Mouse (Mus musculus): Measurements from ENCODE around the gene Runx3. TPM values are rescaled to one million over a fixed set of nuclear protein-coding genes. Genes with fewer than 3 reads are reported as not detected.
A peak's percentile ranks its signal among the peaks of the same experiment; 100 is the strongest.
"Not testable (repeated sequence)": the region's sequence is repeated elsewhere in the genome, so short reads cannot be mapped to it uniquely, and the experiment has no call there.

Gene Runx3
- total and polyA plus RNA-seq, 2 experiments, result under 0.01 to 0.18 TPM

DNA sequence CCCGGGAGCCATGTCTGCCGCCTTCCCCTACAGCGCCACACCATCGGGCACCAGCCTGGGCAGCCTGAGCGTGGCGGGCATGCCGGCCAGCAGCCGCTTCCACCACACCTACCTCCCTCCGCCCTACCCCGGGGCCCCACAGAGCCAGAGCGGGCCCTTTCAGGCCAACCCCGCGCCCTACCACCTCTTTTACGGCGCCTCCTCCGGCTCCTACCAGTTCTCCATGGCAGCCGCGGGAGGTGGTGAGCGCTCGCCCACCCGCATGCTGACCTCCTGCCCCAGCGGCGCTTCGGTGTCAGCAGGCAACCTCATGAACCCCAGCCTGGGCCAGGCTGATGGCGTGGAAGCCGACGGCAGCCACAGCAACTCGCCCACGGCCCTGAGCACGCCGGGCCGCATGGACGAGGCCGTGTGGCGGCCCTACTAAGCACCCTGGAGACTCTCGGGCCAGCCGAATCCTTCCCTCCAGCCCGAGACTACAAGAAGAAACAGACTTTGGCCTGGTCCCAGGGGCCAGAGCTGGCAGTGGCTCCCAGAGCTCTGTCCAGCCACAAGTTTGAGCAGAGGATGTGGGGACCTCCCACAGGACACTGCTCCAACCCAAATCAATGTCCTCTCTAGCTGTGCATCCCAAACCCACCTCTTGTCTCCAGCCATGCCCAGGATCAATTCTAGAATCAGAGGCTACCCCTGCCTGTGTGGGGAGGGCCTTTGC lies 55.1 kb downstream of the Runx3 start:
- H3K27me3 ChIP-seq (ENCODE audit: control insufficient read depth, insufficient read depth, low read length), result peaks cover 11% of the 10 kb centered on the region; the same call in 1 of the 2 replicates
- no peak overlapping the region for H3K27ac ChIP-seq (replicated peaks; ENCODE audit: insufficient read depth, low read depth, low read length)
- WGBS, result 18% methylated on average over 38 of the region's 38 CpGs
- no peaks in the 10 kb centered on the region for H3K36me3 ChIP-seq (ENCODE audit: control insufficient read depth, insufficient read depth, low read length)
- H3K9ac ChIP-seq (ENCODE audit: low read depth, low read length), result no peak overlapping the region
- H3K4me3 ChIP-seq (ENCODE audit: insufficient read depth, low read depth, low read length), result no peak overlapping the region
- TF ChIP-seq POLR2A (IDR thresholded peaks at IDR 0.05; ENCODE audit: extremely low read depth, insufficient read depth, low read length) (no peak), CTCF (IDR thresholded peaks at IDR 0.05; ENCODE audit: low read depth, low read length) (no peak)
- DNase-seq (ENCODE audit: extremely low read depth, low read depth, low spot score), result no peak
- no peaks in the 10 kb centered on the region for H3K4me1 ChIP-seq (ENCODE audit: control insufficient read depth, insufficient read depth, low read length)
- H3K79me2 ChIP-seq (ENCODE audit: control insufficient read depth, insufficient read depth, low read length), result no peaks in the 10 kb centered on the region

DNA sequence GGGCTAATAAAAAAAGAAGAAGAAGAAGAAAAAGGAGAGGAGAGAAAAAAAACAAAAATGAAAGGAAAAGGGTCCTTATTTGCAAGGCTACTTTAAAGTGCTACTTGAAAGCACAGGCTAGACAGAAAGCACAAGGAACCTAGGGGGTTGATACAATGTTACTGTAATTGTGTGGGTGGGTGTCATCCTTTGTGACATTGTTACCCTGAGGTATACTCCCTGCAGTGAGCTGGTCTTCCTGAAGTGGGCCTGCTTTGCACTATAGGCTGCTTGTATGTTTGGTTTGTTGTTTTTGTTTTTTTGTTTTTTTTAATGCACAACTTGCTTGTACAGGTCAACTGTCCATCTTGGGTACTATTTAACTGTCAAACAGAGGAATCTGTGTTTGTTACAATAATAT lies 57.1 kb downstream of the Runx3 start:
- Histone ChIP-seq H3K36me3 (ENCODE audit: control insufficient read depth, insufficient read depth, low read length) (no peaks in the 10 kb centered on the region), H3K27ac (replicated peaks; ENCODE audit: insufficient read depth, low read depth, low read length) (no peak overlapping the region), H3K27me3 (ENCODE audit: control insufficient read depth, insufficient read depth, low read length) (peaks cover 11% of the 10 kb centered on the region; the same call in 1 of the 2 replicates), H3K4me3 (ENCODE audit: insufficient read depth, low read depth, low read length) (no peak overlapping the region), H3K9ac (ENCODE audit: low read depth, low read length) (no peak overlapping the region), H3K79me2 (ENCODE audit: control insufficient read depth, insufficient read depth, low read length) (no peaks in the 10 kb centered on the region), H3K4me1 (ENCODE audit: control insufficient read depth, insufficient read depth, low read length) (no peaks in the 10 kb centered on the region)
- DNase-seq (ENCODE audit: extremely low read depth, low read depth, low spot score), result no peak
- no peak for TF ChIP-seq CTCF (IDR thresholded peaks at IDR 0.05; ENCODE audit: low read depth, low read length)

DNA sequence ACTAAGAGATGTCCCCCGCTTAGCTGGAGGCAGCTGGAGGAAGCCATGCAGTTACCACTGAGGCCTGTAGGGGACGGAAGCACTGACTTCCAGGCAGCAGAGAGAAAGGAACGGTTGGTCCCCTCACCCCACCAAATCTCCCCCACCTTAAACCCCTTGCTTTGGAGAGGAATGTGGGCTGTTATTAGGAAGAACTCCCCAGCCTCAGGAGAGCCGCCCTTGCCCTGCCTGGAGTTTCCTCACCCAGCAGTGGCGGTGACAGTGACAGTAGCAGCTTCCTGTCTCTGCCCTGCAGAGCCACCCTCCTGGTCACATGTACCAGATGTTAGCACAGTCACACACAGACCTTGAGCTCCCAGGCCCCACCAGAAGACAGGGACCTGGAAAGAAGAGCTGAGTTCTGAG lies 58.6 kb downstream of the Runx3 start:
- Histone ChIP-seq H3K79me2 (ENCODE audit: control insufficient read depth, insufficient read depth, low read length) (no peaks in the 10 kb centered on the region), H3K36me3 (ENCODE audit: control insufficient read depth, insufficient read depth, low read length) (no peaks in the 10 kb centered on the region), H3K27ac (replicated peaks; ENCODE audit: insufficient read depth, low read depth, low read length) (no peak overlapping the region), H3K27me3 (ENCODE audit: control insufficient read depth, insufficient read depth, low read length) (peaks cover 11% of the 10 kb centered on the region; the same call in 1 of the 2 replicates), H3K4me3 (ENCODE audit: insufficient read depth, low read depth, low read length) (no peak overlapping the region), H3K9ac (ENCODE audit: low read depth, low read length) (no peak overlapping the region), H3K4me1 (ENCODE audit: control insufficient read depth, insufficient read depth, low read length) (no peaks in the 10 kb centered on the region)
- WGBS, result 39% methylated on average over 5 of the region's 5 CpGs
- peak; percentile 52; the same call in 1 of the 2 replicates for TF ChIP-seq CTCF (IDR thresholded peaks at IDR 0.05; ENCODE audit: low read depth, low read length)
- TF ChIP-seq POLR2A (IDR thresholded peaks at IDR 0.05; ENCODE audit: extremely low read depth, insufficient read depth, low read length), result no peak
- no peak for DNase-seq (ENCODE audit: extremely low read depth, low read depth, low spot score)

DNA sequence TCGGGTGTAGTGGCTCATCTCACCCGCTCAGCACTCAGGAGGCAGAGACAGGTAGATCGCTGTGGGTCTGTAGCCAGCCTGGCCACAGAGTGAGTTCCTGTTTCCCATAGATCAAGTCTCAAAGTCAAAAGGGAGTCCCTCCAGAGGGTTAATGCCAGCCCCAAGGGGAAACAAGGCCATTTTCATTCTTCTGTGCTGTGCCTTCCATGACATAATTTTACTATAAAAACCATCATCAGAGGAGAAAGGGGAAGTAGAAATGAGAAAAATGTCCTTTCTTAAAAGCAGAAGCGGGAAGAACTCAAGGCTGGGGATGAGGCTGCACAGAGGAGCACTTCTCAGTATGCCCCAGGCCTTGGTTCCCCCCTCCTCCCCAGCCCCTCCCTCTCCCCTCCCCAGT lies 61.4 kb downstream of the Runx3 start:
- Histone ChIP-seq H3K9ac (ENCODE audit: low read depth, low read length) (no peak overlapping the region), H3K36me3 (ENCODE audit: control insufficient read depth, insufficient read depth, low read length) (no peaks in the 10 kb centered on the region), H3K27me3 (ENCODE audit: control insufficient read depth, insufficient read depth, low read length) (peaks cover under 1% of the 10 kb centered on the region; the same call in 1 of the 2 replicates), H3K4me1 (ENCODE audit: control insufficient read depth, insufficient read depth, low read length) (no peaks in the 10 kb centered on the region), H3K27ac (replicated peaks; ENCODE audit: insufficient read depth, low read depth, low read length) (no peak overlapping the region), H3K4me3 (ENCODE audit: insufficient read depth, low read depth, low read length) (no peak overlapping the region), H3K79me2 (ENCODE audit: control insufficient read depth, insufficient read depth, low read length) (no peaks in the 10 kb centered on the region)
- DNase-seq (ENCODE audit: extremely low read depth, low read depth, low spot score), result peak; percentile 9
- 84% methylated on average over 4 of the region's 4 CpGs for WGBS
- no peak for TF ChIP-seq POLR2A (IDR thresholded peaks at IDR 0.05; ENCODE audit: extremely low read depth, insufficient read depth, low read length)

DNA sequence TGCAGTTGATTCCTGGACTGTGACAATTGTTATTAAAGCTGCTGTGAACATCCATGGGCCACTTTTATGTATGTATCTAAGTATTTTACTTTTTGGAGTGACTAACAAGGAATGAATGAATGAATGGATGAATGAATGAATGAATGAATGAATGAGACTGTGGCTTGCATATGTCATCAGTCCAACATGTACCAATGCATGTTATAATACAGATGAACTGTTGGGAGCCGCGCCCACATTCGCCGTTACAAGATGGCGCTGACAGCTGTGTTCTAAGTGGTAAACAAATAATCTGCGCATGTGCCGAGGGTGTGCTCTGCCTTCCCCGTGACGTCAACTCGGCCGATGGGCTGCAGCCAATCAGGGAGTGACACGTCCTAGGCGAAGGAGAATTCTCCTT lies 63.8 kb downstream of the Runx3 start:
- not testable (repeated sequence) for H3K36me3 ChIP-seq (ENCODE audit: control insufficient read depth, insufficient read depth, low read length); H3K27ac ChIP-seq (replicated peaks; ENCODE audit: insufficient read depth, low read depth, low read length); H3K79me2 ChIP-seq (ENCODE audit: control insufficient read depth, insufficient read depth, low read length); DNase-seq (ENCODE audit: extremely low read depth, low read depth, low spot score); H3K4me1 ChIP-seq (ENCODE audit: control insufficient read depth, insufficient read depth, low read length); H3K9ac ChIP-seq (ENCODE audit: low read depth, low read length); H3K27me3 ChIP-seq (ENCODE audit: control insufficient read depth, insufficient read depth, low read length); H3K4me3 ChIP-seq (ENCODE audit: insufficient read depth, low read depth, low read length)
- WGBS, result 93% methylated on average over 7 of the region's 13 CpGs

DNA sequence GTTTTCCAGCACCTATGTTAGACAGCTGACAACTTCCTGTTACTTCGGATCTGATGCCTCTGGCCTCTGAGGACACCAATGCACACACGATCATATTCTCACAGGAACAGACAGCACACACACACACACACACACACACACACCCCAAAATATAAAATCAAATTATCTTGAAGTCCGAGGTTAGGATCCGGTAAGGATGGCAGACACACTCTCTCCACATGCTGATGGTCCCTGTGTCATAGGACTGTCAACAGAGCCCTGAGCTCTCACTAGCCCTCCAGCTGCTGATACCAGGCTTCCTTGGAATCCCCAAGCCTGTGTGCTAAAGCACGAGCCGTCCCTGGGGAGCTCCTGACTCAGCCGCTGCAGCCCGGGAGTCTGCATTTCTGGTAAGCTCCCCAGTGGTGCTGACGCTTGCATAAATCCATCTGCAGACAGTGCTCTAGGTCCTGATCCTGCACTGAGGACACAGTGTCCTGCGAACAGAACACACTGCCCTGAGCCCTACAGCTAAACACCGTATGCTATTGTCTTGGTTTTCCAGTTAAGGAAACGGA lies 69.1 kb downstream of the Runx3 start:
- Histone ChIP-seq H3K79me2 (ENCODE audit: control insufficient read depth, insufficient read depth, low read length) (no peaks in the 10 kb centered on the region), H3K27me3 (ENCODE audit: control insufficient read depth, insufficient read depth, low read length) (no peaks in the 10 kb centered on the region), H3K4me1 (ENCODE audit: control insufficient read depth, insufficient read depth, low read length) (no peaks in the 10 kb centered on the region), H3K4me3 (ENCODE audit: insufficient read depth, low read depth, low read length) (no peak overlapping the region), H3K36me3 (ENCODE audit: control insufficient read depth, insufficient read depth, low read length) (no peaks in the 10 kb centered on the region), H3K9ac (ENCODE audit: low read depth, low read length) (no peak overlapping the region), H3K27ac (replicated peaks; ENCODE audit: insufficient read depth, low read depth, low read length) (no peak overlapping the region)
- DNase-seq (ENCODE audit: extremely low read depth, low read depth, low spot score), result no peak
- no peak for TF ChIP-seq CTCF (IDR thresholded peaks at IDR 0.05; ENCODE audit: low read depth, low read length)
- no peak for TF ChIP-seq POLR2A (IDR thresholded peaks at IDR 0.05; ENCODE audit: extremely low read depth, insufficient read depth, low read length)
- WGBS, result 84% methylated on average over 12 of the region's 12 CpGs

Data from liver, adult 2 months (tissue).